Mouse (Mus musculus): Measurements from ENCODE around the gene Gm973. TPM values are rescaled to one million over a fixed set of nuclear protein-coding genes. Genes with fewer than 3 reads are reported as not detected.

The Gm973 gene
- total and polyA plus RNA-seq, 3 experiments, result 0.23 TPM; not detected in 2

- no peak for DNase-seq (ENCODE audit: low read depth, low spot score)
- peaks cover under 1 to 3% of the 10 kb centered on the region in 2 experiments; a peak in 3 of 4 replicates for H3K27me3 ChIP-seq (ENCODE audit: control insufficient read depth in 1 of 2, insufficient read depth in 2 of 2, low read length in 2 of 2)
- H3K4me1 ChIP-seq (ENCODE audit: control insufficient read depth in 1 of 2, insufficient read depth in 2 of 2, low read length in 2 of 2), result 0 out of 4 replicates have a peak, but pooled peaks cover 0 to 2% of the 10 kb centered on the region in 2 experiments
- no peaks in the 10 kb centered on the region for H3K36me3 ChIP-seq (ENCODE audit: control insufficient read depth in 1 of 2, insufficient read depth in 2 of 2, low read length in 2 of 2)
- H3K79me2 ChIP-seq (ENCODE audit: control insufficient read depth, insufficient read depth, low read length, poor library complexity), result no peaks in the 10 kb centered on the region
- TF ChIP-seq E2F4 (IDR thresholded peaks at IDR 0.05; ENCODE audit: borderline replicate concordance, low read depth, low read length) (no peak), MAFK (IDR thresholded peaks at IDR 0.05; ENCODE audit: borderline replicate concordance, low read depth, low read length) (no peak), MXI1 (IDR thresholded peaks at IDR 0.05; ENCODE audit: low read depth, low read length) (no peak), ELF1 (IDR thresholded peaks at IDR 0.05; ENCODE audit: low read depth, low read length) (no peak), MYB (IDR thresholded peaks at IDR 0.05; ENCODE audit: low read depth, low read length) (no peak), UBTF (IDR thresholded peaks at IDR 0.05; ENCODE audit: borderline replicate concordance, insufficient read depth, low read depth, low read length) (no peak), SIN3A (IDR thresholded peaks at IDR 0.05; ENCODE audit: low read length) (no peak), USF2 (IDR thresholded peaks at IDR 0.05; ENCODE audit: borderline replicate concordance in 1 of 2, insufficient read depth in 1 of 2, low read depth in 1 of 2, low read length in 2 of 2) (no peak), CHD1 (IDR thresholded peaks at IDR 0.05; ENCODE audit: low read depth, low read length) (no peak), ZC3H11A (IDR thresholded peaks at IDR 0.05; ENCODE audit: low read depth, low read length) (no peak), MEF2A (IDR thresholded peaks at IDR 0.05; ENCODE audit: extremely low read depth, insufficient replicate concordance, low read depth, low read length, poor library complexity, severe bottlenecking) (no peak), MAX (IDR thresholded peaks at IDR 0.05; ENCODE audit: low read length) (no peak), GATA1 (IDR thresholded peaks at IDR 0.05; ENCODE audit: low read depth, low read length) (no peak), EP300 (IDR thresholded peaks at IDR 0.05; ENCODE audit: low read depth in 1 of 2, low read length in 2 of 2) (no peak)
- no peaks in the 10 kb centered on the region for H3K9me3 ChIP-seq (replicated peaks; ENCODE audit: insufficient read depth, low read length)
- H3K27ac ChIP-seq (ENCODE audit: control insufficient read depth, low read depth, low read length), result no peak overlapping the region
- H3K9ac ChIP-seq (ENCODE audit: control insufficient read depth, low read depth, low read length, poor library complexity, severe bottlenecking), result no peak overlapping the region
- H3K4me3 ChIP-seq (ENCODE audit: control insufficient read depth in 1 of 2, insufficient read depth in 1 of 2, low read depth in 2 of 2, low read length in 2 of 2), result no peak overlapping the region
These were observed 91.0 kb downstream of the Gm973 start for GRCm38 (mm10) chr1:59607071-59607470.

GRCm38 (mm10) chr1:59608125-59608762, 92.2 kb downstream of the Gm973 start:
- Histone ChIP-seq H3K27ac (ENCODE audit: control insufficient read depth, low read depth, low read length) (no peak overlapping the region), H3K4me1 (ENCODE audit: control insufficient read depth in 1 of 2, insufficient read depth in 2 of 2, low read length in 2 of 2) (0 out of 4 replicates have a peak, but pooled peaks cover 0 to 2% of the 10 kb centered on the region in 2 experiments), H3K4me3 (ENCODE audit: control insufficient read depth in 1 of 2, insufficient read depth in 1 of 2, low read depth in 2 of 2, low read length in 2 of 2) (no peak overlapping the region; a peak in 1 of 4 replicates), H3K9me3 (replicated peaks; ENCODE audit: insufficient read depth, low read length) (no peaks in the 10 kb centered on the region), H3K27me3 (ENCODE audit: control insufficient read depth in 1 of 2, insufficient read depth in 2 of 2, low read length in 2 of 2) (no peaks in the 10 kb centered on the region), H3K9ac (ENCODE audit: control insufficient read depth, low read depth, low read length, poor library complexity, severe bottlenecking) (no peak overlapping the region; the same call in 1 of the 2 replicates), H3K79me2 (ENCODE audit: control insufficient read depth, insufficient read depth, low read length, poor library complexity) (no peaks in the 10 kb centered on the region), H3K36me3 (ENCODE audit: control insufficient read depth in 1 of 2, insufficient read depth in 2 of 2, low read length in 2 of 2) (no peaks in the 10 kb centered on the region)
- TF ChIP-seq CHD2 (IDR thresholded peaks at IDR 0.05; ENCODE audit: low read length) (no peak), ELF1 (IDR thresholded peaks at IDR 0.05; ENCODE audit: low read depth, low read length) (no peak), USF1 (IDR thresholded peaks at IDR 0.05; ENCODE audit: low read depth, low read length) (no peak), TAL1 (IDR thresholded peaks at IDR 0.05; ENCODE audit: low read length) (no peak), ZKSCAN1 (IDR thresholded peaks at IDR 0.05; ENCODE audit: low read depth, low read length) (no peak), TBP (IDR thresholded peaks at IDR 0.05; ENCODE audit: low read depth, low read length) (no peak), UBTF (IDR thresholded peaks at IDR 0.05; ENCODE audit: borderline replicate concordance, insufficient read depth, low read depth, low read length) (no peak), JUND (IDR thresholded peaks at IDR 0.05; ENCODE audit: low read depth, low read length) (no peak), POLR2AphosphoS2 (IDR thresholded peaks at IDR 0.05; ENCODE audit: low read length) (no peak)
- DNase-seq (ENCODE audit: low read depth, low spot score), result no peak

All from MEL (cell line).